Mouse (Mus musculus): Measurements from ENCODE around the gene Cox8a.

Gene Cox8a

DNA sequence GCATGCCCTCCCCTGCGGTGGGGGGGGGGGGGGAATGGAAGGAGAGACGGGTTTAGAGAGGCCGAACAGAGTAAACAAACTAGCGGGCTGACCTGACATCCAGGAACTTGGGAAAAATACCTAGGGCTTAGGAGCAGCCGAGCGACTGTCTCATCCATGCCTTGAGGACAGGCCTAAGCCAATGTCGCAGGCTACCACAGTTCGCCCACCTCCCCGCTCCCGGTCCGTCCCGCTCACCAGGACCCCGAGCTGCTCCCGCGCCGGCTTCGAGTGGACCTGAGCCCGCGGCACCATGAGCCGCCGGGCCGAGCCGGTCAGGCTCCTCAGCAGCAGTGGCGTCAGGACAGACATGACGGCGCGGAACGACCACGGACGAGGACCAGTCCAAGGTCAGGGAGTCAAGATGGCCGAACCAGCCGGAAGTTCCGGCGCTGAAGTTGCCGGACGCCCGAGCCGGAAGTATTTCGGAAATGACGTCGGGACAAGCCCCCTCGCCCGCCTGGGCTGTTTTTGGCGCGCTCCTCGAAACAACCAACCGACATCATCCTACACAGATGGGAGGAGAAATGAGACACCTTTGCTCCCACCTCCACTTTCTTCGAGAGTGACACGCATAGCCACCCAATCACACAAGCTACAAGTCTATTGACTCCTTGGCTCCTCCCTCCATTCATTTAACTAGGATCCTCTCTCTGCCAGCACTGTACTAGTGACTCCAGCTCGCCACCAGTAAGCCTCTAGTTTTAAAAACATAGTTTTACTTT, at the start of gene Cox8a:
Gene Cox8a, minus strand, starts transcription at position 455 of the 764 bp plus-strand sequence.
- in situ Hi-C loops (cut with MboI; ENCODE audit: unreplicated experiment in 2 of 2) = no loop called here

DNA sequence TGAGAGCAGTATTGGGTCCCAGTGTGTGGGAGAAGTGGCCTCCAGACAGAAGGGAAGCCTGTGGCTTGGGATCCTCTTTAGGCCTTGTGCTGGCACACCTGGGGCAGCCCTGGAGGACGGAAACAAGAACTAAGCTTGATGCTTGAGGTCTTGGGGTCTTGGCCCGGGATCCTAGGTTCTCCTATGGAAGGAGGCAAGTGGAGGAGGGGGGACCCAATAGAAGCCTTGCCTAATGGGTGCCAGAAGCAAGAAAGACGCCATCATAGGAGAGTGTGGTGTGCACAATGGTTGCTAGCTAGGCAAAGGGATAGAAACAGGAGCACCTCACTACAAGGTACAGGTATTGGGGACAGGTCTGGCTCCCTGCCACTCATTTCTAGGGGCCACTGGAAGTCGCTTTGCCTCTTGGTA, 49.0 kb upstream of the Cox8a start:
- in situ Hi-C loops (cut with MboI; ENCODE audit: unreplicated experiment in 2 of 2) = loop anchor here in 1 of 2 experiments (5.0 kb wide), 2 partner anchors 39 to 209 kb away; partner anchors contain the start of gene Macrod1

DNA sequence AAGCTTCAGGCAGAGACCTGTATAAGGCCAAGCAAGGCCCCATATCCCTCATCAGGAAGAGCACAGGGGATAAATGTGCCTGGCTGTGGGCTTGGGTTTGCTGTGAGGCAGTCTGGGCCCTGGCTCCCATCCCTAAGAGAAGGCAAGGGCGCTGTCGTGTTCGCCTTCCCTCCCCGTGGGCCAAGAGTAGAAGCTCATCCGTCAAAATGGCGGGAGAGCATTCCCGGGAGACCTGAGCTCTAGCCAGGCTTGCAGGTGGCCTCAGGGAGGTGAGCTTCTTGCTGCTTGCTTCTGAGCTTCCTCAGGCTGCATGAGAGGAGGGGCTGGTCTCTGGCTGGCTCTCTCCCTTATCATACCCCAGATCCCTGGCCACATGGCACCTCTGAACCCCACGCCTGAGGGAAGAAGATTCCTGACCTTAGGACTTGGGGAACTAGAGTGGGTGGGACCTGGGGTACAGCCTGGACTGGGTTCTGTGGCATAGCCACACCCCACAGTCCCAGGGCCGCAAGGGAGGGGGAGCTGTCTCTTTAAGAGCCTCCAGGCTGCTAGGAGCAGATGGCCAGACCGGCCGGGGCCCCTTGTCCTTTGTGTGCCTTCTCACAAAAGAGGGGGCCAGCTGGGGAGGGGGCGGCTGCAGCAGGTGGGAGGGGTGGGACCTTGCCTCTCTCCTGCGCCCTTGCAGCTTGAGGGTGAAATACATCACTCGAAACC, 48.2 kb upstream of the Cox8a start:
- in situ Hi-C loops (cut with MboI; ENCODE audit: unreplicated experiment in 2 of 2) = loop anchor here in 1 of 2 experiments (5.0 kb wide), 2 partner anchors 38 to 208 kb away; partner anchors contain the start of gene Macrod1

GRCm38 (mm10) chr19:7264766-7265331, 47.4 kb upstream of the Cox8a start:
- in situ Hi-C loops (cut with MboI; ENCODE audit: unreplicated experiment in 2 of 2) = loop anchor here in 1 of 2 experiments (5.0 kb wide), 2 partner anchors 38 to 208 kb away; partner anchors contain the start of gene Macrod1

DNA sequence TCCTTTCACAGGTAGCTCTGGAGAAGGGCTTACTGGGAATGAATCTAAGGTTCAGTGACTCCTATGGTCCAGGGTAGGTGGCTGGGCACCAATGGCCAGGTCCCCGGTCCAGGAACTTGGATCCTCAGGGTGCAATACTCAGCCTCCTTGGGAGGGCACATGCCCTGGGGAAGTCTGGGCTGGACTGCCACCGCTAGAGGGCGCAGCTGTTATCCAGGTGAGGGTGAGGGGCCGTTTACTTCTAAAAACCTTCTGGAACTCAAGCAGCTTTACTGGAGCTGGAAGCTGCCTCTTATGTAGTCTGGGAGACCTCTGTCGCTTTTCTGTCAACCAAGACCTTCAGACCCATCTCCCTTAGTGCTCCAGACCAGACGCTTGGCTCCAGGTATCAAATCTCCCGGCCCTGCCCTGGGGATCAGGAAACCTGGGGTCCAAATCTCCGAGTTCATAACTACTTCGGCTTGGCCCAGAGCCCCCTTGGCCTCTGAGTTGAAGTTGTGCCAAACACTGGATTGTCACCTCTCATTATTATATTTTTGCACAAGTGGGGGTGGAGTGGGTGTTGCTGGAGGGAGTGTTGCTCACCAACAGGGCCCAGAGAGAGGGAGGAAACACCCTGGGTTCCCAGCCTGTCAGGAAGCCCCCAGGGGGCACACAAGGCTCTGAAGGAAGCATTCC, 46.8 kb upstream of the Cox8a start:
- in situ Hi-C loops (cut with MboI; ENCODE audit: unreplicated experiment in 2 of 2) = no loop called here

DNA sequence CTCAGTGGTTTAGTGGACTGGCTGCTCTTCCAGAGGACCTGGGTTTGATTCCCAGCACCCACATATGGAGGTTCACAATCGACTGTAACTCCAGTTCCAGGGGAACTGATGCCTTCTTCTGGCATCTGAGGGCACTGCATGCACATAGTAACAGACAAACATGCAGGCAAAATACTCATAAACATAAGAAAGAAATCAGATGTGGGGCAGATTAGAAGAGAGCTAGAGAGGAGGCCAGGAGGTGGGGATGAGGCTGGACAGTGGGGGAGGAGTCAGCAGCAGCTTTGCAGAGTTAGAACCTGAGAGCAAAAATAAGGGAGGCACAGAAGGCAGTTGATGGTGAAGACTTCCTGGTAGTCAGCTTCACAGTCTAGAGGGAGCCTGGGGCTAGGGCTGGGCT, 45.2 kb upstream of the Cox8a start:
- in situ Hi-C loops (cut with MboI; ENCODE audit: unreplicated experiment in 2 of 2) = no loop called here

- in situ Hi-C loops (cut with MboI; ENCODE audit: unreplicated experiment in 2 of 2) = no loop called here
These were observed 44.5 kb upstream of the Cox8a start for GRCm38 (mm10) chr19:7261964-7262363.

- in situ Hi-C loops (cut with MboI; ENCODE audit: unreplicated experiment in 2 of 2) = no loop called here
These were observed 44.1 kb upstream of the Cox8a start for GRCm38 (mm10) chr19:7261476-7261875.

GRCm38 (mm10) chr19:7257881-7258280, 40.5 kb upstream of the Cox8a start:
- in situ Hi-C loops (cut with MboI; ENCODE audit: unreplicated experiment in 2 of 2) = no loop called here

GRCm38 (mm10) chr19:7246021-7246420, 28.6 kb upstream of the Cox8a start:
- in situ Hi-C loops (cut with MboI; ENCODE audit: unreplicated experiment in 2 of 2) = no loop called here

DNA sequence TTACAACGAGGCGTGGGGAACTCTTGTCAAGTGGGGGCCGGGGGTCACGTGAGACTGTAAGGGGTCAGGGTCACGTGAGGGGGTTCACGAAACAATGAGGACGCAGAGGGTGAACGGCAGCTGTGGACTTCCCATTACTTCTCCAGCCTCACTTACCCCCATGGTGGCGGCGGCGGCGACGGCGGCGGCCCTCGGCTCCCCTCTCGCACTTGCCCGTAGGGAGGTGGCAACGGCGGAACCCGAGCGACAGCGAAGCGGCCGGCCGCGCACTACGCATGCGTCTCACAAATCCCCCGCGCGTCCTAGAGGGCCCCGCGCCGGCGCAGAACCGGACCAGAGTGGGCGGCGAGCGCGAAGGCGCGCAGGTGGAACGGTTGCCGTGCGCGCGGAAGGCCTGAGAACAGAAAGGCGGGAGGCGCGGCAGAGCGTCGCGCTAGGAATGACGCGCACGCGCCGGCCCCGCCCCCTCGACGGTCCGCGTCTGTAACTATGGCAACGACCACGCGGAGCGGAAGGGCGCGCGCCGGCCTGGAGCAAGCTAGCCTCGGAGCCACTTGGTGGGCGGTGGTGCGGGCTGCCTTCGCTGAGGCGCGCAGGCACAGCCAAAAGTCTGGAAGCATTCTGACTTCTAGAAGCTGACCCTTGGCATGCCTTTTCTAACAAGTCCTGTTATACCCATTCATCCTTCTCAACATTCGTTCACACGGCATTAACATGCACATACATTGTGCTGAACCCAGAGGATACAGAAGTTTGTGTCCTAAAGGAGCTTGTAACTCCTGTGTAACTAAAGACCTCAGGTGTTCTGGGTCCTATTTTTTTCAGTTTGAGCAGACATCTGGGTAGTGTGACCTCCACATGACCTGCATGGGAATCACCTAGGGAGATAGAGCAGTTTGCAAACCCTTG, 23.6 kb upstream of the Cox8a start, which contains the start of gene Naa40:
Gene Naa40, minus strand, starts transcription at position 402 of the 909 bp plus-strand sequence.
- in situ Hi-C loops (cut with MboI; ENCODE audit: unreplicated experiment in 2 of 2) = no loop called here

GRCm38 (mm10) chr19:7240291-7240690, 22.9 kb upstream of the Cox8a start:
- in situ Hi-C loops (cut with MboI; ENCODE audit: unreplicated experiment in 2 of 2) = no loop called here

GRCm38 (mm10) chr19:7239574-7239973, 22.2 kb upstream of the Cox8a start:
- in situ Hi-C loops (cut with MboI; ENCODE audit: unreplicated experiment in 2 of 2) = loop anchor here in 1 of 2 experiments (5.0 kb wide), 1 partner anchor 178 kb away; the partner anchor contains the start of gene 2700081O15Rik

GRCm38 (mm10) chr19:7236742-7237141, 19.3 kb upstream of the Cox8a start:
- in situ Hi-C loops (cut with MboI; ENCODE audit: unreplicated experiment in 2 of 2) = loop anchor here in 1 of 2 experiments (5.0 kb wide), 1 partner anchor 181 kb away; the partner anchor contains the start of gene 2700081O15Rik

- in situ Hi-C loops (cut with MboI; ENCODE audit: unreplicated experiment in 2 of 2) = loop anchor here in 1 of 2 experiments (5.0 kb wide), 1 partner anchor 181 kb away; the partner anchor contains the start of gene 2700081O15Rik
These were observed 18.6 kb upstream of the Cox8a start for GRCm38 (mm10) chr19:7236011-7236410.

DNA sequence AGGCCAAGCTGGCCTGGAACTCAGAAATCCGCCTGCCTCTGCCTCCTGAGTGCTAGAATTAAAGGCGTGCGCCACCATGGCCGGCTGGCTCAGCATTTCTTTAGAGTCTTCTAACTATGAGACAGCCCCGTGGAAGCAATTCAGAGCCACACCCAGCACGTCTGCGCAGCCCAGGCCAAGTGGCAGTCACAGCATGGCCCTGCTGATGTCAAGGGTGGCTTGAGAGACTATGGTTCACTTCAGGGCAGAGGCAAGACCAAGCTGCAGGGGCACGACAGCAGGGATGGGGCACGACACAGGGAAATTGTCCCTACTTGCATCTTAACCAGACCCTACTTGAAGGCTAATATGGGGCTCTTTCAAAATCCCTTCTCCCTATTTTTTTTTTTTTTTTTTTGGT, 18.0 kb upstream of the Cox8a start:
- in situ Hi-C loops (cut with MboI; ENCODE audit: unreplicated experiment in 2 of 2) = loop anchor here in 1 of 2 experiments (5.0 kb wide), 1 partner anchor 182 kb away; the partner anchor contains the start of gene 2700081O15Rik

DNA sequence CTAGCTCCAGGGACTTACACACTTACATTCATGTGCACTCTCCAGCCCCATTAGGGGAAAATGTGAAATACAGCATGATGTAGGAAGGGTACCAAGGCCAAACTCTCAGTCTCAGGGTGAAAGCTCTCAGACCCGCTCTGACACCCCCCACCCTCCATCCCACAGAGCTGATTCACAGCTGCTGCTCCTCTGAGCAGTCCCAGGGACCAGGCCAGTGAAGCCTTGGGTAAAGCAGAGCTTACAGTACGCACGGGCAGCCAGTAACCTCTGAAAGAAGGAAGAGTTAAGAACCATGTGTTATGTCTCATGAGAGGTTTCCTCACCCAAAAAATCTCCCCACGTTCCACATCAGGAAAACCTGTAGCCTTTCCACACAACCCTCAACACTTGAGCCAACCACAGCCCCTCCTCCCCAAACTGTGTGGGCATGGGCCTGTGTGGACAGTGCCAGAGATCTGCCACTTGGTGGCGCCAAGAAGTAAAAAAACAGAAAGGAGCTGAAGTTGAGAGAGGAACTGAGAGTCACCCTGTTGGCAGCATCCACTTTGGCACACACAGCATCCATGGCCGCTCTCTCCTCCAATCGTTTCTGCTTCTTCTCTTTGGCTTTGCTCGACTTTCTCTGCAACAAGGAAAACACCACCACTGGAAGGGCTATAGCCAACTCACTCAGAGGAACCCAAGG, 17.3 kb upstream of the Cox8a start:
- in situ Hi-C loops (cut with MboI; ENCODE audit: unreplicated experiment in 2 of 2) = loop anchor here (5.0 kb wide), 2 partner anchors 113 to 183 kb away; partner anchors contain the start of gene 2700081O15Rik (in 2 of the 2)

DNA sequence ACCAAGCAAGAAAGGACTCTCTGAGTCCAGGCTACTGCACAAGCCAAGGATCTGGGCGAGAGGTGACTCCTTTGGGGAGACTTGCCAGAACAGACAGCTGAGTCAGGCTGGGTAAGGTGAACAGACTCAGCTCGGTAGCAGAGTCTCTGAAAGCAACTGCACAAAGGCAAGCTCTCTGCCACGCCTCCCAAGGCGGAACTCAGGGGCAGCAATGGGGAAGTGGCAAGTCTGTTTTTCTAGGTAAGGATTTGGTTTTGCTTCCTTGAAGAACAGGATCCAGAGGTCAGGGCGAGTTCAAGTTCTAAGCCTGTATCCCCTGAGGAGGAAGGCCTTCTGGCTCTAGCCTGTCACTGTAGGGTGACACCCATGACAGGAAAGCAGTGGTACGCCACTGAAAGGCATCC, 9.1 kb upstream of the Cox8a start:
- in situ Hi-C loops (cut with MboI; ENCODE audit: unreplicated experiment in 2 of 2) = loop anchor here in 1 of 2 experiments (5.0 kb wide), 1 partner anchor 41 kb away; the partner anchor contains the start of gene Rcor2

Measured in v-Abl transformed pro-B cells (cell line).